Mouse (Mus musculus) bone marrow, adult 2 months (tissue): ENCODE results near the gene Cenpu. TPM values are rescaled to one million over a fixed set of nuclear protein-coding genes. Genes with fewer than 3 reads are reported as not detected.

Experiments
- H3K27ac ChIP-seq: fragments of 200-500 bp; 2 replicates; pipeline ENCODE4 v1.5.1; 2012; ENCODE audit warnings: low read depth, mild to moderate bottlenecking, control low read depth, inconsistent platforms, low read length; ENCODE audit not compliant: control insufficient read depth, poor library complexity, insufficient read depth
- H3K4me1 ChIP-seq: fragments of 200-500 bp; 2 replicates; pipeline ENCODE4 v1.6.1; 2011; ENCODE audit warnings: low read length; ENCODE audit not compliant: control insufficient read depth, insufficient read depth
- H3K4me3 ChIP-seq: fragments of 200-500 bp; replicated peaks from 2 replicates; pipeline ENCODE3; 2011; ENCODE audit warnings: mild to moderate bottlenecking, low read depth, low read length, control low read depth; ENCODE audit not compliant: control insufficient read depth
- CTCF ChIP-seq: fragments of 200-500 bp; IDR thresholded peaks from 2 replicates; pipeline ENCODE4 v1.5.1; 2011; ENCODE audit warnings: low read length, control low read depth; ENCODE audit not compliant: control insufficient read depth, insufficient read depth
- POLR2A ChIP-seq: fragments of 200-500 bp; IDR thresholded peaks from 2 replicates; pipeline ENCODE4 v1.6.1; 2011; ENCODE audit warnings: low read depth, mild to moderate bottlenecking, control low read depth, low read length, borderline replicate concordance; ENCODE audit not compliant: control insufficient read depth
- WGBS: fragments of 180-500 bp; shearing (Covaris S2); methylation state at CpG from one replicate; pipeline ENCODE4 v1.1.7; 2018; 5-methylcytosine and 5-hydroxymethylcytosine counted together
- polyA plus RNA-seq: library from polyadenylated mRNA; stranded (reverse); fragments of >200 nt; gene quantifications from 2 replicates; pipeline ENCODE4 v1.2.4, GENCODE M21; 2011; ENCODE audit warnings: low replicate concordance; ENCODE audit not compliant: missing spikeins, insufficient read depth, insufficient read length

Gene Cenpu
- polyA plus RNA-seq, 1 experiment, result 14.2 TPM

DNA sequence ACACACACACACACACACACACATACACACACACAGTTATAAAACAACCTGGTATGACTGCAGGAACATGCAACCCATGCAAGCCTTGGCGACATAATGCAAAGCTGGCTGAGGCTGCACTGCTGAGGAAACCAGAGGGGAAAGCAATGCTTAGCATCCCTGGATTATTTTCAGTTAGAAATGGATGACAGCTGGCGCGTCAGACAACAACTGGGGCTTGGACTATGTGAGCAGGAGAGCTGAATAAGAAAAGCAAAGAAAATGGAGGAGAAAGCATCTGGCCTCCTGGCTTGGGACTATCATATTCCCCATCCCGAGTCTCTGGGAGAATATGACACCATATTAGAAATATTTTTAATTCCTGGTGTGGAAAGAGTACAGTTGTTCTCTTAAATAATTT lies 61.1 kb downstream of the Cenpu start:
- Histone ChIP-seq H3K4me1 (no peaks in the 10 kb centered on the region), H3K27ac (no peak overlapping the region), H3K4me3 (no peak overlapping the region)
- TF ChIP-seq POLR2A (no peak), CTCF (no peak)
- 88% methylated on average over 4 of the region's 4 CpGs for WGBS

DNA sequence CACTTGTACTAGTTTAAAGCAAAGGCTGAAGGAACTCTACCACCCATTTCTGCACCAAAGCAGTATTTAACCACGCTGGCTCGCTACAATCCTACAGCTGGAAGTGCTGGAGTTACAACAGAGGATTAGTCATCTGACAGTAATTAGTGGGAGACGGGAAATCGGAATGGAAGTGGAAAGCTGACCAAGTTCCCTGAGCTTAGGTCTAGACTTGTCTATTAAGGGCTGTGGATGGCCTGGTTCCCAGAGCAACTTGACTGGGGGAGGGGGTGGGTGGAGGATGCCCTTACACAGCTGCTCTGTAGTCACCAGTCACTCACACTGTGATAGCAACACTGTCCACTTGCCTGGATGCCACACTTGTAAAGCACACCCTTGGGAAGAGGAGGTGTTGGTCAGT lies 61.5 kb downstream of the Cenpu start:
- 82% methylated on average over 4 of the region's 4 CpGs for WGBS
- Histone ChIP-seq H3K27ac (no peak overlapping the region), H3K4me3 (no peak overlapping the region), H3K4me1 (no peaks in the 10 kb centered on the region)
- no peak for TF ChIP-seq POLR2A
- TF ChIP-seq CTCF, result no peak

DNA sequence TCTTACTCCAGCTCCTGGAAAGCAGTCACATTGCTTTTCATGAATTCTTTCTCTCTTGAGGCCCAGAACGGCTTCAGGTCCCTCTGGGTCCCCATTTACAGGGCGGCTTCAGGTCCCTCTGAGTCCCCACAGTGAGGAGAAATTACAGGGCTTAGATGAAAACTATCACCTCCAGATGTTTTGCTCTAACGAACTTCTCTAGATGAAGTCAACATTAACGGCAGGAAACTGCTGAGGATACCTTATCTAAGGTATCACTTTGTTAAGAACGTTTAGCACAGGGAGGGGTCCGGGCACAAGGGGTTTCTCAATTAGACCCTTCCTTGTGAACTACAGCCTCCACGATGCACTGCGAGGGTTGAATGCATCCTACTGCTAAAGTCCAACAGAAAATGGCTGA lies 64.1 kb downstream of the Cenpu start:
- H3K4me3 ChIP-seq, result peak overlapping the region; percentile 25
- no peak for TF ChIP-seq CTCF
- no peak for TF ChIP-seq POLR2A
- H3K27ac ChIP-seq, result 0 out of 2 replicates have a peak overlapping the region, but pooled peaks have one; percentile 38
- H3K4me1 ChIP-seq, result no peaks in the 10 kb centered on the region
- 47% methylated on average over 8 of the region's 8 CpGs for WGBS

DNA sequence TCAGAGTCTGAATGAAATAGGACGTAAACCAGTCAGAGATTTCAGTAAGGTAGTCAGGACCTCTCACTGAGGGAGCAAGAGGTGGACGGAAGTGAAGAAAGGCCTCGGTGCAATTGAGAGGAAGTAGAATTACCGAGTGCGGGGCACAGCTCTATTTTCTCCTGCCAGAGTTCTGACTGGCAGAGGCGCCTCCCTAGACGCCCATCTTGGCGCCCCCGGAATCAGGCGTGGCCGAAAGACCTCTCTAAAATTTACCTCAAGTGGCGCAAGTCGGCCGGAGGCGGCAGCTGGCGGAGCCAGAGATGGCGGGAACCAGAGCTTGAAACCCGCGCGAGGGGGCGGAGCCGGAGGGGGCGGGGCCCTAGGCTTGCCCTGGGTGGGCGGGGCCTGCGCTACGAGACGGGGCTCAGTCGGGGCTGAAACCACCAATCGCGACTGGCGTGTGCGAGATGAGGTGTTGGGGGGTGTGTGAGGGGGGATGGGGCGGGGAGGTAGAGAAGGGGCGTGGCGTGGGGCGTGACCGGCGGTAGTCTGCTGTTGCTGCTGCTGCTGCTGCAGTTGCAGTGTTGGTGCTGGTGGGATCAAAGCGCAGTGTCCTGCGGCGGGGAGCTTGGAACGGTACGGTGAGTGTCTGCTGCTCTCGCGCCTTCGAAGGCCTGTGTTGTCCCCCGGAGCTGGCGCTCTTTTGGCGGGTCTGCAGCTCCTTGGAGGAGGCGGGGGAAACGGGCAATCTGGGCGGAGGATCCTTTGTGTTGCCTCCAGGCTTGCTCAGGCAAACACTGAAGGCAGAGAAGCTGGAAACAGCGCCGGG lies 65.3 kb downstream of the Cenpu start, which contains the start of the genes Primpol and Casp3:
Gene Primpol (minus strand): TSS at position 334 of the 811 bp plus-strand sequence.
Gene Casp3 (plus strand): TSS at position 413 of the 811 bp plus-strand sequence.
- no peaks in the 10 kb centered on the region for H3K4me1 ChIP-seq
- TF ChIP-seq CTCF, result no peak
- TF ChIP-seq POLR2A, result peak; percentile 98
- peak within 1 kb of the TSS; percentile 87 for H3K27ac ChIP-seq
- WGBS, result 1% methylated on average over 54 of the region's 54 CpGs
- peak within 1 kb of the TSS; percentile 94 for H3K4me3 ChIP-seq

DNA sequence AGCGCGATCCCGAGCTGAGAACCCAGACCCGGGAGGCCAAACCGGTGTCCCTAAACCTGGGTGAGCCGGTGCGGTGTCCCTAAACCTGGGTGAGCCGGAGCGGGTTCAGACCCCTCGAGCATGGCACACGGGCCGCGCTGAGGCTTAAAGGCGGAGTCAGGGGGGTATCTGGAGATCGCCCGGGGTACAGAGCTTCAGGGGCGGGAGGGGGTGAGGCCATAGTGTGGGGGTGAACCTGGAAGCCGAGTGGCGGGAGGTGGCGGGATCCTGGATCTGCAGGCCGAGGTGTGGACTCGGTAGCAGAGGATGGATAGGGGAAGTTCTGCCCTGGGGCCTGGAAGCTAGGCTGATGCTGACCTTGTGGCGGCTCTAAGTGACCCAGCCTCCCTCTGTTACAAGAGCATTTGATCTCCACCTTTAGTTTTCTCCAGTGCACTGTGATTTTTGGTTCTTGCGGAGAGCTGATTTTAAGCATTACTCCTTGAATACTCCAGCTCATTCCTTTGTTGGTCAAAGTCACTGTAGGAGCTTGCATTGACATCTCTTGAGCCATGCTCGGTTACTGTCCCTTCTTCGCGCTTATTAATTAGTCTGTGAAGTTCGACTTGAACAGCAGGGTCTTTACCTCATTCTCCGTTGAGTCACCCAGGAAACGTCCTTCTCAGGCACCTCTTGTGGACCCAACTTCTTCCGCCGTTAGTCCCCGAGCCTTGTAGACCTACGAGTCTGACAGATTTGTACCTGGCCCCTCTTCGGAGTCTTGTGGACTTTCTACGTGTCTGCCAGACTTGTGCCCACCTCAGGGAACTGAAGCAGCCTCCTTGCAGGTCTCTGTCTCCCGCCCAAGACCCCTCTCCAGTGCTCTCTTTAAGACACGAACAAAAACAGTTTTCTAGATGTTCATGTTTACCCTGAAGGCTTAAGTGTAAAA lies 66.1 kb downstream of the Cenpu start:
- TF ChIP-seq POLR2A (no peak), CTCF (no peak)
- Histone ChIP-seq H3K27ac (peak overlapping the region; percentile 87), H3K4me3 (peak overlapping the region; percentile 94), H3K4me1 (no peaks in the 10 kb centered on the region)
- under 1% methylated on average over 38 of the region's 38 CpGs for WGBS

DNA sequence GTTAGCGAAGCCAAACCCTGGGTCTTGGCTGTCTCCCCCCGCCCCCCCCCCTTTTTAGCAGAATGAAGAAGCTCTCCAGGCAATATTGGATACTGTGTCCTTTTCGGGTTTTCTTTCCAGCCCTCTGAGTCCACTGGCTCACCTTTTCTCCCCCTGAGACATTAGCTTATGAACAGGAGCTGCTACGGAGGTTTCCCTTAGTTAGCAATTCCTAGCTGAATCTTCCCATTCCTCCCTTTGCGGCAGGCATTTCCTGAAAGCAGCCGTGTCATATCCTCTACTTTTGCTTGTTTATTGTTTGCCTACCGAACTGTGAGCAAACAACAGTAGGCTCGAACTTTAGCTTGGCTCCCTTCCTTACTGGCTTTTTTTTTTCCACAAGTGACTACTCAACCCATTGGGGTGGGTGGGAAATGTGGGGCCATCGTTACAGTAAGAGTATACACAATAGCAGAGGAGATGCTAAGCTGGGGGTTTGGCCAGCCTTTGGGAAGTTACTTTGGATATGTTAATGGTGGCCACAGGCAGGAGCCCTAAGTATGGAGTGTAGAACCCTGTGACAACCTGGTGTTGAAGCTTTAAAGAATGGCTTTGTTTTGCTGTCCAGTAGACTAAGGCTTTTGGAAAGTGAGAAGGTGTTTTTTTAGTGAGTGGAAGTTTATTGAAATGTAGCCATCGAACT lies 67.0 kb downstream of the Cenpu start:
- WGBS, result 11% methylated on average over 10 of the region's 10 CpGs
- Histone ChIP-seq H3K27ac (no peak overlapping the region), H3K4me1 (no peaks in the 10 kb centered on the region), H3K4me3 (peak overlapping the region; percentile 94)
- no peak for TF ChIP-seq POLR2A
- no peak for TF ChIP-seq CTCF

DNA sequence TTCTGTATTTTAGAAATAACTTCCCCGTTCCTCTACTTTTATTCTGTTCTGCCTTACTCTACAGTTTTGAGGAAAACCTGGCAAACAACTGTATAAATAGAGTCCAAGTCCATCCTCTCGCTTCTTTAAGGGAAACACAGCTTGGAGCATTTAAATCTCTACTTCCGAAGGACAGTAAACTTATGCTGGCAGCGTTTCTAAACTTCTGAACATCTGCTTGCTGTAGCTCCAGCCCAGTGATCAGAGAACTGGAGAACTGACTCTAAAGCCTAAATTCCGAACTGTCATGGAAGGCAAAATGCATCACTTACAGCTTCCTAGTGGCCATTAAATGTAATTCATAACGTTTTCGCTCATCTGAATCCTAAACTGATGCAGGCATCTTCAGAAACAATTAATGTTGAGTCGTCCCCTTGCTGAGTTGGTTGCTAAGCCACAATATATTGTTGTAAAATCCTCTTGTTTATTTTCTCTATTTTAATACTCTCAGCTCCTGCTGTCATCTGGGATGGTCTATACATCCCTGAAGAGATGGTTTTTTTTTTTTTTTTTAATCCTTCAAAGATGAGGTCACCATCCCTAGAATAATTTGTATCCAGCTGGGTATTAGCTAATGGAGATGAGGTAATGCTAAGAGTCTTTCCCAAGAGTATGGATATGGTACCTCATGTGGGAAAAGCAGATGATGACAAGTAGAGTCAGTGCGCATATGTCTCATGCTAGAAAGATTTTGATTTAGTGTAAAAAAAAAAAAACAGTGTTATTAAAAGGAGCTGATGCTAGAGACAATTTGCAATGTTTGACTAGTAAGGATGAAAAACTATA lies 70.8 kb downstream of the Cenpu start:
- peaks cover 3% of the 10 kb centered on the region; the same call in 1 of the 2 replicates for H3K4me1 ChIP-seq
- 83% methylated on average over 9 of the region's 9 CpGs for WGBS
- TF ChIP-seq CTCF, result no peak
- TF ChIP-seq POLR2A, result no peak
- no peak overlapping the region for H3K4me3 ChIP-seq
- no peak overlapping the region for H3K27ac ChIP-seq
